Mouse (Mus musculus) effector memory CD4-positive, alpha-beta T cell, adult 7 months (primary cell): Measurements from ENCODE around the gene Scn10a. TPM values are rescaled to one million over a fixed set of nuclear protein-coding genes. Genes with fewer than 3 reads are reported as not detected.

Experiments used
- polyA plus RNA-seq: library from polyadenylated mRNA; unstranded; fragments of 100-300 nt; shearing (Covaris generic); gene quantifications from one replicate; pipeline ENCODE4 v1.2.1, GENCODE M21; 2017

The Scn10a gene
- polyA plus RNA-seq = 0.32 TPM

GRCm38 (mm10) chr9:119719222-119719621, at the start of gene Scn10a:
Gene Scn10a, minus strand, starts transcription at chr9:119719322.

GRCm38 (mm10) chr9:119578636-119579438, 140.3 kb downstream of the Scn10a start, which contains the start of gene Scn5a:
Gene Scn5a, minus strand, starts transcription at chr9:119579016.

Other genes with a start within 250 kb of the Scn10a start
- not detected for gene Scn5a, start 140.3 kb downstream of the Scn10a start, polyA plus RNA-seq
- 0.11 TPM for gene Scn11a, start 106.1 kb upstream of the Scn10a start, polyA plus RNA-seq
- gene Wdr48, start 175.6 kb upstream of the Scn10a start, polyA plus RNA-seq = 58.3 TPM
- 1.2 TPM for gene Gorasp1, start 218.2 kb upstream of the Scn10a start, polyA plus RNA-seq
- 0.12 TPM for gene Ttc21a, start 218.3 kb upstream of the Scn10a start, polyA plus RNA-seq